Mouse (Mus musculus): ENCODE data around the gene Eva1c.

The Eva1c gene

GRCm38 (mm10) chr16:90916040-90916481, 89.5 kb downstream of the Eva1c start:
- DNase-seq (ENCODE audit: low read depth, low spot score): no peak

GRCm38 (mm10) chr16:90917156-90917555, 90.6 kb downstream of the Eva1c start:
- DNase-seq (ENCODE audit: low read depth, low spot score): no peak

- peak; percentile 88 for DNase-seq (ENCODE audit: low read depth, low spot score)
Measured at GRCm38 (mm10) chr16:90921471-90922159, 95.1 kb downstream of the Eva1c start.

DNA sequence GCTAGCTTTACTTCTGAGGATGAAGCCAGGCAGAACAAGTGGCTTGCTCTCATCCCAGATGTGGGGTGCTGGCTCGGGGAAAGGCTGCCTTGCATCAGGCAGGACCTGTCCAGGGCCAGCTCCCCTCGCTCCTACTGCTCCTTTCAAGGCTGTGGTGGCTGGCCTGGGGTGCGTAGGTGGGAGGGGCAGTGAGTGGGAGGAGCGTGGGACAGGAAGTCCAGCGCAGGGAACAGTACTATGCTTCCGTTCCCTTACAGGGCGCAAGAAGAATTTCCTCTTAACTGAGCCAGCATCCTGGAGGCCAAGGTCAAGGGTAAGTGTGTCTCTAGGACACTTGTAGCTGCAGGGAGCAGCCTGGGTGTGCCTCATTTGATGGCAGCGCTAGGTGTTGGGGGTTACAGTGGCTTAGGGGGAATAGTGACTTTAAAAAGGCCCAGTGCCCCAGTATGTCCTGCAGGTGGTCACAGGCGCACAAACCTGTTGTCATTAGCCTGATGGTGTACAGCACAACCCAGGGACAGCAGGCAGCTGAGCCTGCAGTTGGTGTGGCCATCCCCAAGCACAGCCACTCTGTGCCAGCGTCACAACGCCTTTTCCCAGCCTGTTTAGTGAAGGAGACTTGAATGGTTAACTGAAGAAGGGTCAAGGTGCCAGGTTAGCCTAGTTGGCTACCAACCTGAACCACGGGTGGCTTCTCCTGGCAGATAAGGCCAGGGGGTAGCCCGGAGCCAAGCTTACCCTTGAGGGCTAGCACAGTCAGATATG, 98.3 kb downstream of the Eva1c start:
- no peak for DNase-seq (ENCODE audit: low read depth, low spot score)

- peak; percentile 80 for DNase-seq (ENCODE audit: low read depth, low spot score)
Measured at GRCm38 (mm10) chr16:90925461-90925860, 98.9 kb downstream of the Eva1c start.

DNA sequence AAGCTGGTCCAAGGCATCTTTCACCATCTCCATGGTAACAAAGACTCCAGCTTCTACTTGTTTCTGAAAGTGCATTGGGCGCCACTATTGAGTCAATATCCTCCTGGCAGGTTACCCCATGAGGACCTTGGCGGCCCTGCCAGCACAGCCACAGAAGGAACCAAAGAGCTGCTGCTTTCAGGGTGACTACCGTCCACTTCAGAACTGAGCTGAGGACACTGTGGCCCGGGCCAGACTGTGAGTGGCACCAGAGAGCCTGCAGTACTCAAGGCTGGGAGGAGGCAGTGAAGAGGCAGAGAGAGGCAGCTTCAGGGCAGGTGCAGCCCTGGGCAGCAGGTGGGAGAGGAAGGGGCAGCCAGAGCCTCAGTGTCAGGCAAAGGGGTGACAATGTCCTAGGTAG, 100.9 kb downstream of the Eva1c start:
- DNase-seq (ENCODE audit: low read depth, low spot score): no peak

GRCm38 (mm10) chr16:90933534-90934176, 107.1 kb downstream of the Eva1c start:
- no peak for DNase-seq (ENCODE audit: low read depth, low spot score)

DNA sequence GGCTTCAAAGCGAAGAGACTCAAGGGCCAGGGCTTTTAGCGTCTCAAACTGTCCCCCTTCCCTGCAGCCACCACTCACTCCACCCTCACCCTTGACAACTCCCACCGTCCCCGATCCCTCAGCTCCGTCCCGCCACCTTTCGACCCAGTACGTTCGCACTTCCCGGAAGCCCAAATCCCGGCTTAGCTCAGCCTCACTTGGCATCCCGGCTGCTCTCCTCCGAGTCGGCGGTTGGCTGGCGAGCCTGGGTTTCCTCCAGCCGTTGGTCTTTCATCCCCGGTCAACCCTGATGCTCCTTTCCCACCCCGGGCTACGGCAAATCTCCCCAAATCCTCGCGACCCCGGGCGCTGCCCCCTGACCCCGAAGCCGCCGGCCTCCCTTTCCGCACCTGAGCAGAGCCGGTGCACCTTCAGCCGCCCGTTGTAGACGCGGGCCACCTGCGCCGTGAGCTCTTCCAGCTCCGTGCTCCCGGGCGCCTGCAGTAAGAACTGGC, 107.7 kb downstream of the Eva1c start:
- DNase-seq (ENCODE audit: low read depth, low spot score): peak; percentile 80

DNA sequence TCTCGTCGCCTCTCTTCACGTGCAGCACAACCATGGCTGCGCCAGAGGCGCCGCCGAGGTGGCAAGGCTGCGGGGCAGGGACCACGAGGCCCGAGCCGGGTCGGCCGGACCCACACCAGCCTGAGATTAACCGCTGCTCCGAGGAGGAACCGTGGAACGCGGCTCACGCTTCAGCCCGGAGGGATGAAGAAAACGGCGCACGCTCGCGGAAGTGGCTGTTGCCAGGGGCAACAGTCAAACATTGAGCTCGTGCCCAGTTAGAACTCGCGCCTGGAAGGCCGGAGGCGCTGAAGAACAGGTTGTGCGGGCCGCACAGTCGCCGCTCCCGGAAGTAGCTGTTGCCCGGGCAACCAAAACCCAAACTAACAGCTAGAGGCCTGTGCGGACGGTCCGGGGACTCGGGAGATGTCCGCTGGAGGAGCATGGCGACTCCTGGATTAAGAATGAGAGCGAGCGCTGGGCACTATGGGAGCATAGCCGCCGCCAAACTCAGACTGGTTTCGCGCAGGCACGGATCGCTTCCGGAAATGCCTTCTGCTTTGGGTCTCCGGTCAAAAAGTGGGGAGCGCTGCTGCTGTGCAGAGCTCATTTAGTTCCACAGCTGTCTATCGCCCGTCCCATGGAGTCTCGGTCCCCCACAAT, 108.3 kb downstream of the Eva1c start, which contains the start of gene Cfap298:
Cfap298 (minus strand) TSS at position 428 of the 642 bp plus-strand sequence.
- DNase-seq (ENCODE audit: low read depth, low spot score): peak; percentile 98

DNA sequence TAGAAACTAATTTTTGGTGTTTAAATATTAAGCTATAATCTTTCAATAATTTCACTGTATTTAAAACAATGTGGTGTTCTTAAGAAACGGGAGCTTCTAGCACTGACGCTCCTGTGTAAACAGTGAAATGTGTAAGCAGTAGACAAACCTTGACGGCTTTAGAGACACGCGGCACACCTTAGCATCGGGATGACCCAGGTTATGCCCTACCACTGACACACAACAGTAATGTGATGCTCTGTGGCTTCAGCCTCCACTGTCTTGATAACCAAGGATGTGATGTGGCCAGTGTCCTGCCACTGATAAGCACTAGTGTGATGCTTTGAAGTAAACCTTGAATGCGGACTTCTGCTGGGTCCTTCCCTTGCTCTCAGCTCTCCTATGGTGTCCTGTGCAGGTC, 114.7 kb downstream of the Eva1c start:
- DNase-seq (ENCODE audit: low read depth, low spot score): no peak

DNA sequence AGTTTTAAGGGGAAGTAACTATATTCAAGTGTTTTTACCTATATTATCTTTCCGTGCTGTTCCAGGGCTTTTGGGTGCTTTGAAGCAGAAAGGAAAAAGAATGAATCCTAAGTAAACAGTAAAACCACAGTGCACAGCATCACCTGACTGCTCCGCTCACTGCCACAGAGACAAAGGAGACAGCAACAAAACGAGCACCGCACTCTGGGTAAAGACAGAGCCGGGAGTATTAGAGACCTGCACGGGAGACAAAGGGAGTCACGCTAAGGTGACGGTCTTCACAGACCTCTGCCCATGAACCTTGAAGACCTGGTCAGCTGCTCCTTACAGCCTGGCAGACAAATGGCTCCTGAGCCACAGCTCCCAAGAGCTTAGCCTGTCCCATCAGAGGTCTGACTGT, 120.5 kb downstream of the Eva1c start:
- DNase-seq (ENCODE audit: low read depth, low spot score): no peak

GRCm38 (mm10) chr16:90950354-90950963, 123.9 kb downstream of the Eva1c start:
- no peak for DNase-seq (ENCODE audit: low read depth, low spot score)

- DNase-seq (ENCODE audit: low read depth, low spot score): peak; percentile 27
Measured at GRCm38 (mm10) chr16:90953147-90953546, 126.6 kb downstream of the Eva1c start.

GRCm38 (mm10) chr16:90953770-90954169, 127.3 kb downstream of the Eva1c start:
- peak; percentile 31 for DNase-seq (ENCODE audit: low read depth, low spot score)
